In genomic region chr9:101410783-101411531, GRCm38 (mm10) we compare ENCODE assay signal across 15 mouse cellular contexts.
A peak's percentile ranks its signal among the peaks of the same experiment; 100 is the strongest.
DNase-seq lines count a peak whose midpoint lies in the region; ATAC-seq lines count a peak whose summit lies in the region.
"Had no signal": no experiment of that assay in that cellular context is flagged by ENCODE, and none has a peak within 500 bp of the region (broad histone marks: within the 10 kb centered on the region; RNA-seq: fewer than 3 reads in every experiment).

No protein-coding gene starts in this region.

- 78% methylated on average over 21 of the region's 21 CpGs for WGBS in embryonic facial prominence, embryonic 11.5 days
- 83% methylated on average over 21 of the region's 21 CpGs for WGBS in embryonic facial prominence, embryonic 10.5 days
- 63% methylated on average over 21 of the region's 21 CpGs for WGBS in hindbrain, embryonic 12.5 days
- 72% methylated on average over 21 of the region's 21 CpGs for WGBS in midbrain, embryonic 13.5 days

- DNase-seq in embryonic facial prominence, embryonic 11.5 days (ENCODE audit: low spot score): no peak
- no peak for DNase-seq in embryonic facial prominence, embryonic 10.5 days (ENCODE audit: low spot score)
- DNase-seq in MN1 (ENCODE audit: low spot score): peak; percentile 79
- no peak for DNase-seq in right cerebral cortex, postnatal 36 days (ENCODE audit: low spot score in 2 of 2)
- DNase-seq in adrenal gland, postnatal 10 days: no peak
- DNase-seq in adrenal gland, adult 8-10 months: no peak
- DNase-seq: cerebellum, postnatal 14 days; lung, adult 2 months; thymus, postnatal 36 days had no signal

- H3K9ac ChIP-seq in embryonic facial prominence, embryonic 11.5 days (replicated peaks; ENCODE audit: low read length): no peak overlapping the region
- H3K9ac ChIP-seq in hindbrain, embryonic 12.5 days: no peak overlapping the region
- H3K9ac ChIP-seq in midbrain, embryonic 13.5 days (replicated peaks): no peak overlapping the region
- H3K9ac ChIP-seq: heart, embryonic 15.5 days; intestine, embryonic 15.5 days had no signal

- no peaks in the 10 kb centered on the region for H3K27me3 ChIP-seq in embryonic facial prominence, embryonic 11.5 days (ENCODE audit: control insufficient read depth, insufficient read depth, low read length)
- H3K27me3 ChIP-seq in embryonic facial prominence, embryonic 10.5 days (replicated peaks; ENCODE audit: low read depth, poor library complexity, severe bottlenecking): no peaks in the 10 kb centered on the region
- H3K27me3 ChIP-seq in hindbrain, embryonic 12.5 days: no peaks in the 10 kb centered on the region
- H3K27me3 ChIP-seq in midbrain, embryonic 13.5 days: no peaks in the 10 kb centered on the region
- H3K27me3 ChIP-seq: heart, embryonic 15.5 days; intestine, embryonic 15.5 days had no signal

- no peaks in the 10 kb centered on the region for H3K9me3 ChIP-seq in embryonic facial prominence, embryonic 11.5 days (replicated peaks; ENCODE audit: control insufficient read depth, low read length)
- H3K9me3 ChIP-seq in embryonic facial prominence, embryonic 10.5 days: no peaks in the 10 kb centered on the region
- no peaks in the 10 kb centered on the region for H3K9me3 ChIP-seq in hindbrain, embryonic 12.5 days (replicated peaks)
- H3K9me3 ChIP-seq in midbrain, embryonic 13.5 days: no peaks in the 10 kb centered on the region
- H3K9me3 ChIP-seq: heart, embryonic 15.5 days; intestine, embryonic 15.5 days had no signal

- H3K4me2 ChIP-seq in embryonic facial prominence, embryonic 11.5 days (ENCODE audit: low read depth, low read length): no peak overlapping the region
- H3K4me2 ChIP-seq in hindbrain, embryonic 12.5 days (replicated peaks): no peak overlapping the region
- no peak overlapping the region for H3K4me2 ChIP-seq in midbrain, embryonic 13.5 days (replicated peaks)
- H3K4me2 ChIP-seq: heart, embryonic 15.5 days; intestine, embryonic 15.5 days had no signal

- H3K4me3 ChIP-seq in embryonic facial prominence, embryonic 11.5 days (ENCODE audit: low read depth, low read length): no peak overlapping the region
- H3K4me3 ChIP-seq in embryonic facial prominence, embryonic 10.5 days: no peak overlapping the region
- no peak overlapping the region for H3K4me3 ChIP-seq in hindbrain, embryonic 12.5 days
- H3K4me3 ChIP-seq in midbrain, embryonic 13.5 days (replicated peaks): no peak overlapping the region
- H3K4me3 ChIP-seq: heart, embryonic 15.5 days; intestine, embryonic 15.5 days had no signal

- H3K36me3 ChIP-seq in embryonic facial prominence, embryonic 11.5 days (replicated peaks; ENCODE audit: control insufficient read depth, insufficient read depth, low read depth, low read length): no peaks in the 10 kb centered on the region
- H3K36me3 ChIP-seq in embryonic facial prominence, embryonic 10.5 days (replicated peaks): no peaks in the 10 kb centered on the region
- no peaks in the 10 kb centered on the region for H3K36me3 ChIP-seq in hindbrain, embryonic 12.5 days
- no peaks in the 10 kb centered on the region for H3K36me3 ChIP-seq in midbrain, embryonic 13.5 days
- H3K36me3 ChIP-seq: heart, embryonic 15.5 days; intestine, embryonic 15.5 days had no signal

- ATAC-seq in embryonic facial prominence, embryonic 11.5 days (replicated peaks; ENCODE audit: insufficient number of reproducible peaks, low FRiP score, low TSS enrichment, low read depth): 0 out of 2 replicates have a peak, but pooled peaks have one; percentile 29
- ATAC-seq in hindbrain, embryonic 12.5 days (ENCODE audit: low FRiP score): peak; percentile 57
- peak; percentile 14; the same call in 1 of the 2 replicates for ATAC-seq in midbrain, embryonic 13.5 days
- ATAC-seq: intestine, embryonic 15.5 days; Patski had no signal

- no peaks in the 10 kb centered on the region for H3K4me1 ChIP-seq in embryonic facial prominence, embryonic 11.5 days (ENCODE audit: control insufficient read depth, insufficient read depth, low read length)
- no peaks in the 10 kb centered on the region for H3K4me1 ChIP-seq in embryonic facial prominence, embryonic 10.5 days
- peaks cover 18% of the 10 kb centered on the region for H3K4me1 ChIP-seq in hindbrain, embryonic 12.5 days
- H3K4me1 ChIP-seq in midbrain, embryonic 13.5 days (replicated peaks): peaks cover 39% of the 10 kb centered on the region
- H3K4me1 ChIP-seq: intestine, embryonic 15.5 days had no signal

- no peak overlapping the region for H3K27ac ChIP-seq in embryonic facial prominence, embryonic 11.5 days (replicated peaks; ENCODE audit: low read depth, low read length)
- H3K27ac ChIP-seq in embryonic facial prominence, embryonic 10.5 days (replicated peaks): no peak overlapping the region
- H3K27ac ChIP-seq in hindbrain, embryonic 12.5 days: peak overlapping the region; percentile 55
- H3K27ac ChIP-seq in midbrain, embryonic 13.5 days: peak overlapping the region; percentile 39; the same call in 1 of the 2 replicates
- H3K27ac ChIP-seq: heart, embryonic 15.5 days; intestine, embryonic 15.5 days; stomach, postnatal 0 days had no signal

Comparison
In these comparisons a context has a peak if more than half of its experiments do, and no peak if none do; other contexts are left out.
1. H3K27ac ChIP-seq: peak in hindbrain, embryonic 12.5 days (single experiment) and midbrain, embryonic 13.5 days (single experiment); none in embryonic facial prominence, embryonic 11.5 days (single experiment) and embryonic facial prominence, embryonic 10.5 days (single experiment).
2. Peak in every context shown above with its lines, with median percentiles within 50 percentile points of each other: ATAC-seq.